In the genomic region with DNA sequence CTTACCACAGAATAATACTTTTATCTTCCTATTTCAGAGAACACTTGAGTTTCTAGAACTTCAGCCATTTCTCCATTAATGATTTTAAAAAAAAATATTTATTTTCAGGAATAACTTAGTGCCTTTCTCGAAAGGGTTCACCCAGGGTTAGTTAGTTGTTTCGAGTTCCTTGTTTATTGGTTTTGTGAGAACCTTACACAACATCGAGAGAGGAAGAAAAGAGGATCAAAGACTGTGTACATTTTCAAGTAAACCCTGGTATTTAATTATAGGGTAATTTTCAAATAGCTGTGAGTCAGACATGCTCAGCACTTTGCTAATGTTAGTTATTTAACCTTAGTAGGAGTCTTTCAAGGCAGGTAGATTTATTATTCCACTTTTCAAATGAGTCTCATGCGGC, we compare ENCODE assay signal across 18 mouse cellular contexts. TPM values are rescaled to one million over a fixed set of nuclear protein-coding genes. Genes with fewer than 3 reads are reported as not detected.
"Had no signal": no experiment of that assay in that cellular context is flagged by ENCODE, and none has a peak within 500 bp of the region (broad histone marks: within the 10 kb centered on the region; RNA-seq: fewer than 3 reads in every experiment).

No protein-coding gene starts in this region.

- H3K27ac ChIP-seq: liver, embryonic 15.5 days; midbrain, embryonic 10.5 days; midbrain, embryonic 12.5 days; neural tube, embryonic 12.5 days; stomach, embryonic 15.5 days; stomach, postnatal 0 days had no signal

- DNase-seq: lung, adult 18-20 months; lung, embryonic 14.5 days; lung, postnatal 10 days; lung, postnatal 4 days; midbrain, embryonic 14.5 days; right cerebral cortex, postnatal 14 days; thymus, adult 2 months; thymus, postnatal 25 days; thymus, postnatal 4 days had no signal

- H3K4me3 ChIP-seq: liver, embryonic 15.5 days; midbrain, embryonic 10.5 days; midbrain, embryonic 12.5 days; neural tube, embryonic 12.5 days; stomach, embryonic 15.5 days had no signal

- ATAC-seq: midbrain, embryonic 16.5 days had no signal

RNA-seq across cellular contexts. Expression of a gene that starts 58.3 kb away (rescaled TPM):
- total RNA-seq: megakaryocyte-erythroid progenitor cell, adult 5-6 weeks; neutrophil, adult 5-6 weeks had no signal
